Mouse (Mus musculus) limb, embryonic 12.5 days (tissue): ENCODE results near the gene Spsb4. TPM values are rescaled to one million over a fixed set of nuclear protein-coding genes. Genes with fewer than 3 reads are reported as not detected.

Source experiments
- ATAC-seq: fragments of 200-750 bp; cut with Nextera tagmentation; 2 replicates; pipeline ENCODE4 v1.8.0; 2017; ENCODE audit warnings: low read depth, moderate TSS enrichment; ENCODE audit not compliant: insufficient number of reproducible peaks, insufficient read depth, low FRiP score, low TSS enrichment
- H3K27ac ChIP-seq: fragments of 300-500 bp; sonication (generic); 2 replicates; pipeline ENCODE4 v1.5.1; 2016; ENCODE audit warnings: mild to moderate bottlenecking, moderate library complexity
- H3K27me3 ChIP-seq: fragments of 300-500 bp; sonication (generic); 2 replicates; pipeline ENCODE4 v1.6.1; 2016; ENCODE audit warnings: mild to moderate bottlenecking, moderate library complexity
- H3K36me3 ChIP-seq: fragments of 300-500 bp; sonication (generic); 2 replicates; pipeline ENCODE4 v1.6.1; 2016; ENCODE audit warnings: mild to moderate bottlenecking, moderate library complexity
- H3K4me1 ChIP-seq: fragments of 300-500 bp; sonication (generic); replicated peaks from 2 replicates; pipeline ENCODE4 v1.6.1; 2016
- H3K4me2 ChIP-seq: fragments of 300-500 bp; sonication (generic); 2 replicates; pipeline ENCODE4 v1.6.1; 2016; ENCODE audit warnings: mild to moderate bottlenecking, moderate library complexity
- H3K4me3 ChIP-seq: fragments of 300-500 bp; sonication (generic); replicated peaks from 2 replicates; pipeline ENCODE4 v1.5.1; 2016; ENCODE audit warnings: mild to moderate bottlenecking
- H3K9ac ChIP-seq: fragments of 300-500 bp; sonication (generic); replicated peaks from 2 replicates; pipeline ENCODE4 v1.6.1; 2016; ENCODE audit warnings: mild to moderate bottlenecking, moderate library complexity
- H3K9me3 ChIP-seq: fragments of 300-500 bp; sonication (generic); 2 replicates; pipeline ENCODE4 v1.6.1; 2016; ENCODE audit warnings: mild to moderate bottlenecking, moderate library complexity
- WGBS: fragments of 180-500 bp; shearing (Covaris S2); methylation state at CpG from one replicate; pipeline ENCODE4 v1.1.7; 2016; 5-methylcytosine and 5-hydroxymethylcytosine counted together
- polyA plus RNA-seq: library from polyadenylated mRNA; unstranded; fragments of >200 nt; fragmentation: Nextera tagmentation; extraction: Ambion mirVana; gene quantifications from 2 replicates; pipeline ENCODE4 v1.2.1, GENCODE M21; 2016

The Spsb4 gene
- 56.2 and 60.8 TPM in 2 replicates for polyA plus RNA-seq

DNA sequence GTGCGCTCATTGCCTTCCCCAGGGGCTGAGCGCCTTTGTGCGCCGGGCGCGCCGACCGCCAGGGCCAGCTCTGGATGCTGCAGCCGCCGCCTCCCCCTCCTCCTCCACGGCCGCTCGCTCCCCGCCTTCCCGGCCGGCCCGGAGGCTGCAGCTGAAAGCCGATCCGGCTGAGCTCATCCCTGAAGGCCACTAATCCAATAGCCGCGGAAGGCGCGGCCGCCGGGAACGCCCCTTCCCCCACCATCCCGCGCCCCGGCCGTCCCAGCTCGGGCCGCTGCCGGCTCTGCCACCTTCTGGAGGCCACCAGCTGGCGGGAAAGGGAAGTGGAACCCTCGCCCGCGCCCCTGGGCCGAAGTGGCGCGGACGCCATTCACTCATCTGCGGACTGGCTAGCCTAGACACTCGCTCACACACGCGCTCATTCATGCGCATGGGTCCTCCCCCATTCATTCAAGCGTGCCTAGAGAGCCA is at the start of gene Spsb4:
Gene Spsb4 (minus strand): TSS at position 167 of the 471 bp plus-strand sequence.
- no peaks in the 10 kb centered on the region for H3K9me3 ChIP-seq
- ATAC-seq = peak; percentile 90
- peak within 1 kb of the TSS; percentile 77 for H3K4me3 ChIP-seq
- H3K4me1 ChIP-seq = peaks cover 54% of the 10 kb centered on the region
- peaks cover 17% of the 10 kb centered on the region; the same call in 1 of the 2 replicates for H3K27me3 ChIP-seq
- H3K36me3 ChIP-seq = no peaks in the 10 kb centered on the region
- WGBS = under 1% methylated on average over 45 of the region's 47 CpGs
- H3K9ac ChIP-seq = peak within 1 kb of the TSS; percentile 84
- H3K4me2 ChIP-seq = peak within 1 kb of the TSS; percentile 85
- H3K27ac ChIP-seq = peak within 1 kb of the TSS; percentile 93

DNA sequence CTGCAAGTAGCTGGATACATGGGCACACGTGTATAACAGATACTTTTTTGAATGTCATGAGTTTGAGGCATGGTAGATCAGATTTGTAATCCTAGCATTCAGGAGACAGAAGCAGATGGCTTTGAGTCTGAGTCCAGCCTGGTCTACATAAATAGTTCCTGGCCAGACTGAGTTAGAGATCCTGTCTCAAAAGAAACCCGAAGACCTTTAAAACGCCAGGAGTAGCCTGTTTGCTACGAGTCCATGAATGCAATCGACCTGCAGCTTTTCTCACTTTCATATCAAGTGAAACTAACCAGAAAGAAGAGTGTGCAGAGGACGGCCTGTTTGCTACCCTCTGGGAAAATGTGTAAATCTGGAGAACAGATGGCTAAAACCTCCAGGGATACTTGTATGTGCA is 49.1 kb upstream of the Spsb4 start:
- Histone ChIP-seq H3K4me3 (no peak overlapping the region), H3K27ac (no peak overlapping the region), H3K4me2 (no peak overlapping the region), H3K9ac (no peak overlapping the region), H3K36me3 (peaks cover 8% of the 10 kb centered on the region), H3K9me3 (no peaks in the 10 kb centered on the region), H3K4me1 (peaks cover 22% of the 10 kb centered on the region), H3K27me3 (no peaks in the 10 kb centered on the region)
- 78% methylated on average over 6 of the region's 6 CpGs for WGBS
- ATAC-seq = no peak

GRCm38 (mm10) chr9:97065885-97066284 is 47.2 kb upstream of the Spsb4 start:
- H3K9ac ChIP-seq = no peak overlapping the region
- H3K4me3 ChIP-seq = no peak overlapping the region
- no peak overlapping the region for H3K27ac ChIP-seq
- H3K4me1 ChIP-seq = peaks cover 22% of the 10 kb centered on the region
- H3K36me3 ChIP-seq = peaks cover 5% of the 10 kb centered on the region; the same call in 1 of the 2 replicates
- H3K9me3 ChIP-seq = no peaks in the 10 kb centered on the region
- no peak overlapping the region for H3K4me2 ChIP-seq
- no peak for ATAC-seq
- WGBS = 81% methylated on average over 4 of the region's 4 CpGs
- no peaks in the 10 kb centered on the region for H3K27me3 ChIP-seq

GRCm38 (mm10) chr9:97065216-97065615 is 46.6 kb upstream of the Spsb4 start:
- Histone ChIP-seq H3K27me3 (no peaks in the 10 kb centered on the region), H3K9me3 (no peaks in the 10 kb centered on the region), H3K27ac (no peak overlapping the region), H3K4me3 (no peak overlapping the region), H3K4me1 (peaks cover 22% of the 10 kb centered on the region), H3K9ac (no peak overlapping the region), H3K36me3 (peaks cover 5% of the 10 kb centered on the region; the same call in 1 of the 2 replicates), H3K4me2 (no peak overlapping the region)
- 53% methylated on average over 5 of the region's 5 CpGs for WGBS
- ATAC-seq = no peak

DNA sequence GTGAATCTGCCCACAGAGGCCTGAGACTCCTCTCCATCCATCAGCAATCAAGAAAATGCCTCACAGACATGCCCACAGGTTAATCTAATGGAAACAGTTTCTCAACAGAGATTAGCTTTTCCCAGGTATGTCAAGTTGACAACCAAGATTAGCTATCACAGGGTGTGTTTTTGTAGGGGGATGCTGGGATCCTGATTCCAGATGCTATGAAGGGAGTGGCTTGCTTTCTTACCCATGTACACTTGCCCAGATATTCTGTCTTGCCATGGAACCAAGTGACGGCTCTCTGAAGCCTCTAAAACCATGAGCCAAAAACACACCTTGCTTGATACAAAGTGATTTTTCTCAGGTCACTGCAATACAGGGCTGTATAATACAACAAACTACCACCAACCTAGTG is 45.5 kb upstream of the Spsb4 start:
- Histone ChIP-seq H3K4me3 (no peak overlapping the region), H3K36me3 (peaks cover 5% of the 10 kb centered on the region; the same call in 1 of the 2 replicates), H3K9me3 (no peaks in the 10 kb centered on the region), H3K4me2 (no peak overlapping the region), H3K4me1 (peaks cover 22% of the 10 kb centered on the region), H3K27ac (no peak overlapping the region), H3K27me3 (no peaks in the 10 kb centered on the region), H3K9ac (no peak overlapping the region)
- 94% methylated on average over 1 of the region's 1 CpGs for WGBS
- ATAC-seq = no peak

DNA sequence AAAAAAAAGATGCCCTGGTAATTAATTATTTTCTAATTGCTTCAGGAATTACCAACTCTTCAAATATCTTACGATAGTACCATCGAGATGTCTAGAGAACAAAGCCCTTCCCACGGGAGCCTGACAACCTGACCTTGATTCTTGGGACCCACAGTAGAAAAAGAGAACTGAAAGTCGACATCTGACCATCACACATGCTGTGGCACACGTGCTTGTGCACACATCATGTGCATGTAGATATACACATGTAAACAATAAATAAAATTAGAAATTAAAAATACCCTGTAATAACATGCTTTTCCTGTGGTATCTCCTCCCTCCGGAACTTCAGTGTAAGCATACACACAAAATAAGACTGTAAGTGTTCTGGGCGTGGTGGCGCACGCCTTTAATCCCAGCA is 43.1 kb upstream of the Spsb4 start:
- H3K36me3 ChIP-seq = no peaks in the 10 kb centered on the region
- no peak overlapping the region for H3K4me3 ChIP-seq
- no peak overlapping the region for H3K27ac ChIP-seq
- H3K9ac ChIP-seq = no peak overlapping the region
- no peaks in the 10 kb centered on the region for H3K27me3 ChIP-seq
- H3K4me2 ChIP-seq = no peak overlapping the region
- no peaks in the 10 kb centered on the region for H3K9me3 ChIP-seq
- 96% methylated on average over 9 of the region's 9 CpGs for WGBS
- H3K4me1 ChIP-seq = peaks cover 20% of the 10 kb centered on the region
- no peak for ATAC-seq

DNA sequence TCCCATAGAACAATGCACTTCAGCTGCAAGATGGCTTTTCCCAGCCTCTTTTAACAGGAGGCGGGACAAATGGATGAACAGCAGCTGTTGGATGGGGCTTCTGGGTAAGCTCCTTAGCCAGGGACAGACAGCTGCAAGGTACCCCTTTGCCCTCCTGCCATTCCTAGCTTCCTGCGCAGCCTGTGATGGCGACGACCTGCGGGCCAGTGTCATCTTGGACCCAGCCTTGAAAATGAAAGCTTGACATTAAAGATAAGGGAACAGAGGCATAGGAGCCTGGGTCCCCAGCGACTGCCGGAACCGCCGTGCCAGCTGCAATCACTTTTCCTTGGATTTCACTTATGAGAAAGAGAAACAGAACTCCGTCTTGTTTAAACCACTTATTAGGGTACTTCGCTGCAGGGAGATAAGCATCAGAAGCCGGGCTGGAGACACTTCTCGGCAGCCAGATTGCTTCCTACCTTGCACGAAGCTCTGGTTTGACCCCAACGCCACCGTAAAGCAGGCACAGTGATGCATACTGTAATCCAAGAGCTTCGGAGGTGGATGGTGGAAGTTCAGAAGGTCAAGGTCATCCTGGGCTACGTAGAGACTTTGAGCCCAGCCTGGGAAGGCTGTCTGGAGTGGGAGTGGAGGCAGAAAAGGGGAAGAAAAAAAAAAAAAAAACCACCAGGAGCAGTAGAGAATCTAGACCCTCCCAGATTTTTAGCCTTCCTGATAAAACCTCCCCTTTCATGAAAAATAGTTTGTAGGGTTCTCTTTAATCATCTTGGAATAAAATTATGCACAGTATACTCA is 38.1 kb upstream of the Spsb4 start:
- Histone ChIP-seq H3K4me3 (no peak overlapping the region), H3K36me3 (no peaks in the 10 kb centered on the region), H3K27me3 (no peaks in the 10 kb centered on the region), H3K9me3 (no peaks in the 10 kb centered on the region), H3K9ac (no peak overlapping the region), H3K4me1 (peaks cover 11% of the 10 kb centered on the region; the same call in 1 of the 2 replicates), H3K4me2 (peak overlapping the region; percentile 34), H3K27ac (no peak overlapping the region)
- 0 out of 2 replicates have a peak, but pooled peaks have one; percentile 20 for ATAC-seq
- 39% methylated on average over 18 of the region's 18 CpGs for WGBS

GRCm38 (mm10) chr9:97055906-97056305 is 37.3 kb upstream of the Spsb4 start:
- Histone ChIP-seq H3K4me1 (peaks cover 16% of the 10 kb centered on the region; the same call in 1 of the 2 replicates), H3K27me3 (no peaks in the 10 kb centered on the region), H3K4me3 (no peak overlapping the region), H3K4me2 (no peak overlapping the region), H3K9me3 (no peaks in the 10 kb centered on the region), H3K27ac (no peak overlapping the region), H3K9ac (no peak overlapping the region), H3K36me3 (no peaks in the 10 kb centered on the region)
- 79% methylated on average over 14 of the region's 14 CpGs for WGBS
- ATAC-seq = 0 out of 2 replicates have a peak, but pooled peaks have one; percentile 38

- no peak overlapping the region for H3K9ac ChIP-seq
- 0 out of 2 replicates have a peak, but pooled peaks have one; percentile 40 for ATAC-seq
- H3K4me3 ChIP-seq = no peak overlapping the region
- WGBS = 53% methylated on average over 8 of the region's 8 CpGs
- no peaks in the 10 kb centered on the region for H3K36me3 ChIP-seq
- no peak overlapping the region for H3K4me2 ChIP-seq
- no peaks in the 10 kb centered on the region for H3K9me3 ChIP-seq
- no peak overlapping the region for H3K27ac ChIP-seq
- peaks cover 10% of the 10 kb centered on the region; the same call in 1 of the 2 replicates for H3K4me1 ChIP-seq
- H3K27me3 ChIP-seq = no peaks in the 10 kb centered on the region
These were observed 32.5 kb upstream of the Spsb4 start for GRCm38 (mm10) chr9:97051176-97051575.

- Histone ChIP-seq H3K27ac (no peak overlapping the region), H3K27me3 (no peaks in the 10 kb centered on the region), H3K9me3 (no peaks in the 10 kb centered on the region), H3K36me3 (no peaks in the 10 kb centered on the region), H3K4me1 (peaks cover 4% of the 10 kb centered on the region; the same call in 1 of the 2 replicates), H3K4me3 (no peak overlapping the region), H3K4me2 (no peak overlapping the region), H3K9ac (no peak overlapping the region)
- no peak for ATAC-seq
- 84% methylated on average over 4 of the region's 4 CpGs for WGBS
These were observed 27.6 kb upstream of the Spsb4 start for GRCm38 (mm10) chr9:97046240-97046639.

- WGBS = 83% methylated on average over 8 of the region's 8 CpGs
- H3K27me3 ChIP-seq = no peaks in the 10 kb centered on the region; the same call in 1 of the 2 replicates
- no peaks in the 10 kb centered on the region for H3K9me3 ChIP-seq
- H3K27ac ChIP-seq = no peak overlapping the region
- no peak overlapping the region for H3K9ac ChIP-seq
- H3K4me2 ChIP-seq = no peak overlapping the region
- H3K4me3 ChIP-seq = no peak overlapping the region
- no peak for ATAC-seq
- no peaks in the 10 kb centered on the region for H3K36me3 ChIP-seq
- H3K4me1 ChIP-seq = no peaks in the 10 kb centered on the region
These were observed 23.0 kb upstream of the Spsb4 start for GRCm38 (mm10) chr9:97041633-97042032.
